Mouse (Mus musculus) splenic B cell, adult 2 months (primary cell): ENCODE measurements around the gene Srgap1.

Experiments
- DNase-seq: peaks from one replicate; pipeline ENCODE4 v3.0.0-alpha.2; 2011; ENCODE audit warnings: low read depth, low spot score
- H3K27me3 ChIP-seq: 2 replicates; pipeline ENCODE4 v1.6.1; 2012; ENCODE audit warnings: mild to moderate bottlenecking, low read length, moderate library complexity, mixed read lengths; ENCODE audit not compliant: control insufficient read depth, poor library complexity, insufficient read depth, severe bottlenecking
- H3K36me3 ChIP-seq: 2 replicates; pipeline ENCODE4 v1.6.1; 2012; ENCODE audit warnings: mild to moderate bottlenecking, low read length, moderate library complexity, mixed read lengths; ENCODE audit not compliant: control insufficient read depth, poor library complexity, insufficient read depth, severe bottlenecking

Srgap1 gene

DNA sequence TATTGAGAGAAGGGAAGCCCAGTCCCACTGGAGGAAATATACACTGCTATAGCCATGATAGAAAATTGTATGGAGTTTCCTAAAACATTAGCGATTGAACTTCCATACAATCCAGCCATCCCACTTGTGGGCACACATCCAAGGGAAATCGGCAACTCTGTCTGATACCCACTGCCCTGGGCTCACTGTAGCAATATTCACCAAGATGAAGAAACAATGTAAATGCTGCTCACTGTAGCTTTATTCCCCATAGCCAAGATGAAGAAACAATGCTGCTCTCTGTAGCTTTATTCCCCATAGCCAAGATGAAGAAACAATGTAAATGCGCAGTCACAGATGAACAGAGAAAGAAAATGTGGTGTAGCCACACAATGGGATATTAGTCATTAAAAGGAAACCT is 309.9 kb downstream of the Srgap1 start:
- no peaks in the 10 kb centered on the region for H3K36me3 ChIP-seq
- DNase-seq, result no peak

DNA sequence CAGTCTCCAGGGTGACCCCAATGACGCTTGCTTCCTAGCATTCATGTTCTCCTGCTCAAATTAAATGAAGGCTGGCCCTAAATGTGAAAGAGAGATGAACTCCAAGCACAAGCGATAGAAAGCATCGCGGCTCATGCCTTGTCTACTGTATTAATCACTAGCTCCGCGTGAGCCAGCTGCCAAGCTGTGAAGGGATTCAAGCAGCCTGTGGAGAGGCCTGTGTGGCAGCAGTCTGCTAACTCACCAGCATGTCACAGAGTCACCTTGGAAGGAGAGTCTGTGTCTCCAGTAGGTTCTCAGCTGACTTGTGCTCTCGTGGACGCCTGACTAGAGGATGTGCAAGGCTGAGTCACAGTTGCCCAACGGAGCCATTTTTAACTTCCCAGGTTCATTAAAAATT is 314.6 kb downstream of the Srgap1 start:
- H3K27me3 ChIP-seq, result no peaks in the 10 kb centered on the region
- DNase-seq, result no peak
- H3K36me3 ChIP-seq, result no peaks in the 10 kb centered on the region

More for the DNA sequence above, 309.9 kb downstream of the Srgap1 start:
- H3K27me3 ChIP-seq, result no peaks in the 10 kb centered on the region

DNA sequence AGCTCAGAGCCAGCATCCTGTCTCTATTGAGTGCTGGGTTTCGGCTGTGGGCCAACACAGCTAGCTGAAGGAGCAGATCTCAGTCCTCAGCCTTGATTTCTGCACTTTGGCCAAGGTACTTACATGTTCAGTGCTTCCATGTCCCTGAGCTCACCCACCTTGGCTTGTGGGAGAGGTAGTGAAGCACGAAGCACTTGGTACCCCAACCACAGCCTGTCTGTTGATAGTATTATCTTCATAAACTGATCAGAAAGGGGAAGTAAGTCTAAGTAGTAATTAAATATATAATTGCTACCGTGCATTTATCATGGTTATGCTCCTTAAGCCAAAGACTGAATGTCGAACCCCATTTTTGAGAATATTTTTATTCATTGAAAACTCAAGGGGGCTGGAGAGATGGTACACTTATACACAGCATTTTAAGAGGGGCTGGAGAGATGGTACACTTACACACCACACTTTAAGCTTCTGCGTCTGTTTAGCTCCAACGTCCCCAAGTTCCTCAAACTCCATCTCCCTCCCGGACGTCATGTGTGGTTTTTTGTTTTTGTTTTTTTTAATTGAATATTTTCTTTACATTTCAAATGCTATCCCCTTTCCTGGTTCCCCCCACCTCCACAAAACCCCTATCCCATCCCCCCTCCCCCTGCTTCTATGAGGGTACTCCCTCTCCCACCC is 315.9 kb downstream of the Srgap1 start:
- Histone ChIP-seq H3K27me3 (no peaks in the 10 kb centered on the region), H3K36me3 (no peaks in the 10 kb centered on the region)
- no peak for DNase-seq
